Mouse (Mus musculus) midbrain, embryonic 12.5 days (tissue): ENCODE data around the gene Cbarp. TPM values are rescaled to one million over a fixed set of nuclear protein-coding genes. Genes with fewer than 3 reads are reported as not detected.

ENCODE experiments used
- ATAC-seq: fragments of 200-750 bp; cut with Nextera tagmentation; 2 replicates; pipeline ENCODE4 v1.8.0; 2017; ENCODE audit warnings: low read depth, moderate TSS enrichment, moderate library complexity; ENCODE audit not compliant: low FRiP score
- H3K27ac ChIP-seq: fragments of 300-500 bp; sonication (generic); replicated peaks from 2 replicates; pipeline ENCODE4 v1.5.1; 2016; ENCODE audit warnings: mild to moderate bottlenecking
- H3K27me3 ChIP-seq: fragments of 300-500 bp; sonication (generic); 2 replicates; pipeline ENCODE4 v1.6.1; 2016; ENCODE audit warnings: mild to moderate bottlenecking
- H3K36me3 ChIP-seq: fragments of 300-500 bp; sonication (generic); 2 replicates; pipeline ENCODE4 v1.6.1; 2016
- H3K4me1 ChIP-seq: fragments of 300-500 bp; sonication (generic); 2 replicates; pipeline ENCODE4 v1.6.1; 2016
- H3K4me2 ChIP-seq: fragments of 300-500 bp; sonication (generic); replicated peaks from 2 replicates; pipeline ENCODE4 v1.6.1; 2016; ENCODE audit warnings: mild to moderate bottlenecking, moderate library complexity
- H3K4me3 ChIP-seq: fragments of 300-500 bp; sonication (generic); 2 replicates; pipeline ENCODE4 v1.5.1; 2016; ENCODE audit warnings: mild to moderate bottlenecking
- H3K9ac ChIP-seq: fragments of 300-500 bp; sonication (generic); replicated peaks from 2 replicates; pipeline ENCODE4 v1.6.1; 2016; ENCODE audit warnings: mild to moderate bottlenecking, moderate library complexity
- H3K9me3 ChIP-seq: fragments of 300-500 bp; sonication (generic); 2 replicates; pipeline ENCODE4 v1.6.1; 2016; ENCODE audit warnings: mild to moderate bottlenecking
- WGBS: fragments of 180-500 bp; shearing (Covaris S2); methylation state at CpG from one replicate; pipeline ENCODE4 v1.1.7; 2016; 5-methylcytosine and 5-hydroxymethylcytosine counted together
- polyA plus RNA-seq: library from polyadenylated mRNA; unstranded; fragments of >200 nt; fragmentation: Nextera tagmentation; extraction: Ambion mirVana; gene quantifications from 2 replicates; pipeline ENCODE4 v1.2.1, GENCODE M21; 2016

The Cbarp gene
- polyA plus RNA-seq, 1 experiment from 2014 or later = 19.3 TPM

GRCm38 (mm10) chr10:80115290-80115943 is 25.2 kb downstream of the Cbarp start, which contains the start of gene Stk11:
Gene Stk11 (plus strand): TSS chr10:80115803.
- no peaks in the 10 kb centered on the region for H3K9me3 ChIP-seq
- peak within 1 kb of the TSS; percentile 98 for H3K4me2 ChIP-seq
- under 1% methylated on average over 70 of the region's 70 CpGs for WGBS
- ATAC-seq = peak; percentile 98
- H3K9ac ChIP-seq = peak within 1 kb of the TSS; percentile 82
- H3K27me3 ChIP-seq = no peaks in the 10 kb centered on the region
- peak within 1 kb of the TSS; percentile 96 for H3K4me3 ChIP-seq
- peaks cover 14% of the 10 kb centered on the region for H3K36me3 ChIP-seq
- H3K27ac ChIP-seq = peak within 1 kb of the TSS; percentile 67
- peaks cover 33% of the 10 kb centered on the region for H3K4me1 ChIP-seq

- Histone ChIP-seq H3K9ac (peak overlapping the region; percentile 39; the same call in 1 of the 2 replicates), H3K4me2 (peak overlapping the region; percentile 55), H3K4me1 (peaks cover 26% of the 10 kb centered on the region), H3K27ac (peak overlapping the region; percentile 63), H3K4me3 (peak overlapping the region; percentile 96), H3K36me3 (peaks cover 6% of the 10 kb centered on the region; the same call in 1 of the 2 replicates), H3K9me3 (no peaks in the 10 kb centered on the region), H3K27me3 (no peaks in the 10 kb centered on the region)
- ATAC-seq = peak; percentile 42; the same call in 1 of the 2 replicates
- WGBS = 4% methylated on average over 27 of the region's 27 CpGs
These were observed 26.0 kb downstream of the Cbarp start for GRCm38 (mm10) chr10:80114341-80115284.

GRCm38 (mm10) chr10:80107678-80108077 is 33.0 kb downstream of the Cbarp start:
- H3K9ac ChIP-seq = no peak overlapping the region
- 79% methylated on average over 6 of the region's 6 CpGs for WGBS
- ATAC-seq = no peak
- 0 out of 2 replicates have a peak, but pooled peaks cover 2% of the 10 kb centered on the region for H3K4me1 ChIP-seq
- 0 out of 2 replicates have a peak, but pooled peaks cover 8% of the 10 kb centered on the region for H3K27me3 ChIP-seq
- no peak overlapping the region for H3K4me3 ChIP-seq
- no peaks in the 10 kb centered on the region for H3K9me3 ChIP-seq
- no peak overlapping the region for H3K4me2 ChIP-seq
- H3K36me3 ChIP-seq = no peaks in the 10 kb centered on the region
- no peak overlapping the region for H3K27ac ChIP-seq

GRCm38 (mm10) chr10:80105926-80106325 is 34.7 kb downstream of the Cbarp start:
- Histone ChIP-seq H3K27ac (no peak overlapping the region), H3K4me1 (peaks cover 12% of the 10 kb centered on the region), H3K9me3 (no peaks in the 10 kb centered on the region), H3K4me2 (no peak overlapping the region), H3K36me3 (no peaks in the 10 kb centered on the region), H3K4me3 (no peak overlapping the region), H3K27me3 (0 out of 2 replicates have a peak, but pooled peaks cover 8% of the 10 kb centered on the region), H3K9ac (0 out of 2 replicates have a peak overlapping the region, but pooled peaks have one; percentile 11)
- no peak for ATAC-seq
- WGBS = 69% methylated on average over 5 of the region's 5 CpGs

- H3K4me1 ChIP-seq = peaks cover 12% of the 10 kb centered on the region
- 0 out of 2 replicates have a peak, but pooled peaks cover 8% of the 10 kb centered on the region for H3K27me3 ChIP-seq
- WGBS = 72% methylated on average over 5 of the region's 5 CpGs
- no peak within 1 kb of the TSS for H3K4me3 ChIP-seq
- H3K36me3 ChIP-seq = no peaks in the 10 kb centered on the region
- 0 out of 2 replicates have a peak within 1 kb of the TSS, but pooled peaks have one; percentile 11 for H3K9ac ChIP-seq
- no peak within 1 kb of the TSS for H3K27ac ChIP-seq
- no peak within 1 kb of the TSS for H3K4me2 ChIP-seq
- ATAC-seq = no peak
- no peaks in the 10 kb centered on the region for H3K9me3 ChIP-seq
These were observed 35.2 kb downstream of the Cbarp start, which contains the start of gene Sbno2 for GRCm38 (mm10) chr10:80105460-80105859. Gene Sbno2 (minus strand): TSS chr10:80105571.

- no peak for ATAC-seq
- no peak overlapping the region for H3K4me3 ChIP-seq
- no peak overlapping the region for H3K9ac ChIP-seq
- no peaks in the 10 kb centered on the region for H3K9me3 ChIP-seq
- H3K4me2 ChIP-seq = no peak overlapping the region
- peaks cover 12% of the 10 kb centered on the region for H3K4me1 ChIP-seq
- H3K36me3 ChIP-seq = no peaks in the 10 kb centered on the region
- 85% methylated on average over 3 of the region's 3 CpGs for WGBS
- H3K27me3 ChIP-seq = 0 out of 2 replicates have a peak, but pooled peaks cover 8% of the 10 kb centered on the region
- H3K27ac ChIP-seq = no peak overlapping the region
These were observed 36.5 kb downstream of the Cbarp start for GRCm38 (mm10) chr10:80104181-80104580.

- H3K9me3 ChIP-seq = no peaks in the 10 kb centered on the region
- ATAC-seq = no peak
- H3K4me3 ChIP-seq = peak overlapping the region; percentile 95; the same call in 1 of the 2 replicates
- H3K27me3 ChIP-seq = 0 out of 2 replicates have a peak, but pooled peaks cover 8% of the 10 kb centered on the region
- H3K9ac ChIP-seq = peak overlapping the region; percentile 88; the same call in 1 of the 2 replicates
- H3K4me1 ChIP-seq = peaks cover 12% of the 10 kb centered on the region
- WGBS = 83% methylated on average over 2 of the region's 2 CpGs
- H3K4me2 ChIP-seq = peak overlapping the region; percentile 94
- peak overlapping the region; percentile 46 for H3K27ac ChIP-seq
- H3K36me3 ChIP-seq = no peaks in the 10 kb centered on the region
These were observed 37.6 kb downstream of the Cbarp start for GRCm38 (mm10) chr10:80103032-80103431.

GRCm38 (mm10) chr10:80102216-80102915 is 38.3 kb downstream of the Cbarp start:
- peaks cover 17% of the 10 kb centered on the region for H3K4me1 ChIP-seq
- peak overlapping the region; percentile 94 for H3K4me2 ChIP-seq
- H3K36me3 ChIP-seq = no peaks in the 10 kb centered on the region
- H3K27ac ChIP-seq = peak overlapping the region; percentile 56
- WGBS = under 1% methylated on average over 50 of the region's 59 CpGs
- 0 out of 2 replicates have a peak, but pooled peaks cover 2% of the 10 kb centered on the region for H3K27me3 ChIP-seq
- H3K9ac ChIP-seq = peak overlapping the region; percentile 88
- ATAC-seq = peak; percentile 92
- no peaks in the 10 kb centered on the region for H3K9me3 ChIP-seq
- peak overlapping the region; percentile 95 for H3K4me3 ChIP-seq

GRCm38 (mm10) chr10:80100982-80101381 is 39.7 kb downstream of the Cbarp start:
- H3K27ac ChIP-seq = no peak overlapping the region
- no peaks in the 10 kb centered on the region for H3K36me3 ChIP-seq
- no peaks in the 10 kb centered on the region for H3K27me3 ChIP-seq
- H3K9ac ChIP-seq = no peak overlapping the region
- no peaks in the 10 kb centered on the region for H3K9me3 ChIP-seq
- no peak for ATAC-seq
- 65% methylated on average over 11 of the region's 11 CpGs for WGBS
- no peak overlapping the region for H3K4me3 ChIP-seq
- H3K4me2 ChIP-seq = peak overlapping the region; percentile 94; the same call in 1 of the 2 replicates
- peaks cover 21% of the 10 kb centered on the region for H3K4me1 ChIP-seq

GRCm38 (mm10) chr10:80098630-80099029 is 42.0 kb downstream of the Cbarp start:
- Histone ChIP-seq H3K36me3 (no peaks in the 10 kb centered on the region), H3K27ac (no peak overlapping the region), H3K9ac (no peak overlapping the region), H3K27me3 (no peaks in the 10 kb centered on the region), H3K4me3 (no peak overlapping the region), H3K9me3 (no peaks in the 10 kb centered on the region), H3K4me1 (peaks cover 21% of the 10 kb centered on the region), H3K4me2 (no peak overlapping the region)
- 88% methylated on average over 5 of the region's 5 CpGs for WGBS
- ATAC-seq = no peak

GRCm38 (mm10) chr10:80097275-80097674 is 43.4 kb downstream of the Cbarp start:
- H3K4me3 ChIP-seq = no peak overlapping the region
- 24% methylated on average over 6 of the region's 7 CpGs for WGBS
- no peak overlapping the region for H3K27ac ChIP-seq
- no peaks in the 10 kb centered on the region for H3K27me3 ChIP-seq
- H3K9ac ChIP-seq = no peak overlapping the region
- no peaks in the 10 kb centered on the region for H3K9me3 ChIP-seq
- no peak for ATAC-seq
- H3K4me2 ChIP-seq = no peak overlapping the region
- H3K36me3 ChIP-seq = no peaks in the 10 kb centered on the region
- H3K4me1 ChIP-seq = peaks cover 18% of the 10 kb centered on the region
